Mouse (Mus musculus): ENCODE data around the gene Dse.

DNA sequence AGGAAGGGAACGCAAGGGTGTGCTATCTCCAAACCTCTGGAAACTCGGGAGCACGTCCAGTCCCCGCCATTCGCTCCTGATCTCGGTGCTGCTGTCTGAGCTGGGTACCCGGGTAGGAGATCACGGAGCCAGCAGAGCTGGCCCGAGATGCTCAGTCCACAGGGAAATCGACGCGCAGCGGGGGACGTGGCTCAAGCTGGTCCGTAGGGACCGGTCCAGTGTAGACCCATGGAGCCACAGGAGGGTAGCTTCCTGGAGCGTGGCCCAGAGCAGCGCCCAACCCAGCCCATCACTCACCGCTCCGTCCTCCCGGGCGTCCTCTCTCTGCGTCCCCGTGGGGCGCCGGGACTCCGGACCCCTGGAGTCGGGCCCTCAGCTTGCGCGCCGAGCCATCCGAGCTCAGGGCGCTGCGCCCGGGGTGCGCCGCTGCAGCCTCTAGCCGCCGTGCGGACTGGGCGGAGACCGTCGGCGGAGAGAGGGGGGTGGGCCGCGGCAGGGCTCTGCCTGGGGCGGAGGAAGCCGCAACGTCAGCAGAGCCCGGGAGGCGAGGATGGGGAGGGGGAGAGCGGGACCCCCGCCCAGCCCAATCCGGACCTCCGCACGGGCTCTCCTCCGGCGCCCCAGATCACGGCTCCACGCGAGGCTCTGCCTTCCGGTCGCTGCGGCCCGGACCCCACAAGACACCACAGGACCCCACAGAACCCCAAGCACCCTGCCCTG lies 572 bp downstream of the Dse start:
- TF ChIP-seq GATA1 (IDR thresholded peaks at IDR 0.05; ENCODE audit: low read length) (no peak), TAL1 (IDR thresholded peaks at IDR 0.05; ENCODE audit: low read length) (no peak)
